12 mouse cellular contexts compared by ENCODE assay signal in the genomic region with DNA sequence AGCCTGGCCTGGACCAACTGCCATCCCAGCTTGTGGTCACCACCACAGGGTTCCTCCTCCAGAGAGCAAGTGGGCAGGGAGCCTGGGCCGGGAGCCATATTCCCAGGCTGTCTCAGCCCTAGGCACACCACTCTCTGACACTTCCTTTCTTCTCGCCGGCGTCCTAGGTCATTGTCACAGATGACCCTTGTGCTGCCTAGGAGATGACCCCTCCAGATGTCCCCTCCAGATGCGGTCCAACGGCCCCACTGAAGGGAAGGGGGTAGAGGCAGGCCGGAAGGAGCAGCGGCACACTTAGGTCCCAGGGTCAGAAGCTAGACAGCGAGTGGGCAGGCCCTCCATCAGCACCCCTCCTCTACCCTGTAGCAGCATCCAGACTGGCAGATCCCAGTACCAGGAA. TPM values are rescaled to one million over a fixed set of nuclear protein-coding genes. Genes with fewer than 3 reads are reported as not detected.
DNase-seq lines count a peak whose midpoint lies in the region; ATAC-seq and TF ChIP-seq lines count a peak whose summit lies in the region.
"Had no signal": no experiment of that assay in that cellular context is flagged by ENCODE, and none has a peak within 500 bp of the region (broad histone marks: within the 10 kb centered on the region; RNA-seq: fewer than 3 reads in every experiment).

No protein-coding gene starts in this region.

- H3K27me3 ChIP-seq in intestine, embryonic 14.5 days (replicated peaks; ENCODE audit: control insufficient read depth, insufficient read depth, low read length) = no peaks in the 10 kb centered on the region
- H3K27me3 ChIP-seq in intestine, postnatal 0 days (replicated peaks; ENCODE audit: control insufficient read depth, insufficient read depth, low read length) = no peaks in the 10 kb centered on the region
- no peaks in the 10 kb centered on the region for H3K27me3 ChIP-seq in embryonic facial prominence, embryonic 15.5 days
- no peaks in the 10 kb centered on the region for H3K27me3 ChIP-seq in lung, embryonic 16.5 days (ENCODE audit: control insufficient read depth, insufficient read depth, low read depth, low read length)
- H3K27me3 ChIP-seq: forebrain, embryonic 15.5 days had no signal

- no peaks in the 10 kb centered on the region for H3K9me3 ChIP-seq in intestine, embryonic 14.5 days (ENCODE audit: control insufficient read depth, low read length)
- H3K9me3 ChIP-seq in intestine, postnatal 0 days (ENCODE audit: control insufficient read depth) = no peaks in the 10 kb centered on the region
- H3K9me3 ChIP-seq in embryonic facial prominence, embryonic 15.5 days (replicated peaks) = no peaks in the 10 kb centered on the region
- H3K9me3 ChIP-seq in lung, embryonic 16.5 days (ENCODE audit: control insufficient read depth, low read length) = no peaks in the 10 kb centered on the region
- H3K9me3 ChIP-seq: forebrain, embryonic 15.5 days had no signal

- DNase-seq in intestine, embryonic 14.5 days (ENCODE audit: low spot score) = no peak
- no peak for DNase-seq in adrenal gland, postnatal 25 days
- DNase-seq in spleen, postnatal 10 days (ENCODE audit: low spot score in 2 of 2) = no peak
- DNase-seq in T-cell, adult 2 months (ENCODE audit: low spot score) = no peak
- DNase-seq: kidney, postnatal 10 days; left cerebral cortex, postnatal 4 days; thymus, postnatal 14 days had no signal

- no peak for TF ChIP-seq CTCF in intestine, postnatal 0 days (IDR thresholded peaks at IDR 0.05; ENCODE audit: low read depth)

- no peak overlapping the region for H3K4me2 ChIP-seq in intestine, embryonic 14.5 days (ENCODE audit: low read length)
- H3K4me2 ChIP-seq in intestine, postnatal 0 days (replicated peaks; ENCODE audit: low read depth) = no peak overlapping the region
- H3K4me2 ChIP-seq in embryonic facial prominence, embryonic 15.5 days (replicated peaks) = no peak overlapping the region
- H3K4me2 ChIP-seq in lung, embryonic 16.5 days (ENCODE audit: low read depth, low read length) = no peak overlapping the region
- H3K4me2 ChIP-seq: forebrain, embryonic 15.5 days had no signal

- H3K4me1 ChIP-seq in intestine, embryonic 14.5 days (replicated peaks; ENCODE audit: control insufficient read depth, insufficient read depth, low read length) = peaks cover 17% of the 10 kb centered on the region
- no peaks in the 10 kb centered on the region for H3K4me1 ChIP-seq in intestine, postnatal 0 days (replicated peaks; ENCODE audit: control insufficient read depth, insufficient read depth, low read length)
- no peaks in the 10 kb centered on the region for H3K4me1 ChIP-seq in brown adipose tissue, adult 24 weeks (ENCODE audit: control insufficient read depth, insufficient read depth, insufficient read length, low read length)
- H3K4me1 ChIP-seq in embryonic facial prominence, embryonic 15.5 days = peaks cover 9% of the 10 kb centered on the region; the same call in 1 of the 2 replicates
- H3K4me1 ChIP-seq in lung, embryonic 16.5 days (replicated peaks; ENCODE audit: control insufficient read depth, insufficient read depth, low read length) = peaks cover 12% of the 10 kb centered on the region
- H3K4me1 ChIP-seq: forebrain, embryonic 15.5 days had no signal

- H3K9ac ChIP-seq in intestine, embryonic 14.5 days (ENCODE audit: low read length) = no peak overlapping the region
- no peak overlapping the region for H3K9ac ChIP-seq in intestine, postnatal 0 days (ENCODE audit: low read depth, low read length)
- H3K9ac ChIP-seq in embryonic facial prominence, embryonic 15.5 days = no peak overlapping the region
- 0 out of 2 replicates have a peak overlapping the region, but pooled peaks have one; percentile 18 for H3K9ac ChIP-seq in lung, embryonic 16.5 days (ENCODE audit: low read length)
- H3K9ac ChIP-seq: forebrain, embryonic 15.5 days had no signal

- 48% methylated on average over 9 of the region's 9 CpGs for WGBS in intestine, embryonic 14.5 days
- WGBS in intestine, postnatal 0 days = 68% methylated on average over 9 of the region's 9 CpGs
- 49% methylated on average over 9 of the region's 9 CpGs for WGBS in embryonic facial prominence, embryonic 15.5 days
- 34% methylated on average over 9 of the region's 9 CpGs for WGBS in lung, embryonic 16.5 days

- H3K27ac ChIP-seq in intestine, embryonic 14.5 days (ENCODE audit: low read depth) = peak overlapping the region; percentile 60
- no peak overlapping the region for H3K27ac ChIP-seq in intestine, postnatal 0 days (ENCODE audit: low read depth, low read length)
- 0 out of 2 replicates have a peak overlapping the region, but pooled peaks have one; percentile 39 for H3K27ac ChIP-seq in brown adipose tissue, adult 24 weeks (replicated peaks; ENCODE audit: low read depth, low read length)
- no peak overlapping the region for H3K27ac ChIP-seq in embryonic facial prominence, embryonic 15.5 days (replicated peaks)
- peak overlapping the region; percentile 67; the same call in 1 of the 2 replicates for H3K27ac ChIP-seq in lung, embryonic 16.5 days (ENCODE audit: low read length)
- H3K27ac ChIP-seq: forebrain, embryonic 15.5 days had no signal

- peaks cover 9% of the 10 kb centered on the region for H3K36me3 ChIP-seq in intestine, embryonic 14.5 days (ENCODE audit: control insufficient read depth, insufficient read depth, low read length)
- peaks cover 24% of the 10 kb centered on the region; the same call in 1 of the 2 replicates for H3K36me3 ChIP-seq in intestine, postnatal 0 days (ENCODE audit: control insufficient read depth, insufficient read depth)
- peaks cover 30% of the 10 kb centered on the region for H3K36me3 ChIP-seq in embryonic facial prominence, embryonic 15.5 days
- peaks cover 8% of the 10 kb centered on the region for H3K36me3 ChIP-seq in lung, embryonic 16.5 days (ENCODE audit: control insufficient read depth, insufficient read depth, low read length)
- H3K36me3 ChIP-seq: forebrain, embryonic 15.5 days had no signal

- ATAC-seq in intestine, embryonic 14.5 days (replicated peaks; ENCODE audit: low FRiP score, low TSS enrichment, low read depth) = 0 out of 2 replicates have a peak, but pooled peaks have one; percentile 1
- ATAC-seq in intestine, postnatal 0 days = no peak
- peak; percentile 25; the same call in 1 of the 2 replicates for ATAC-seq in embryonic facial prominence, embryonic 15.5 days (ENCODE audit: insufficient number of reproducible peaks, low FRiP score, low TSS enrichment, low read depth)
- peak; percentile 45 for ATAC-seq in lung, embryonic 16.5 days (ENCODE audit: low read depth)
- ATAC-seq: forebrain, embryonic 15.5 days had no signal

- H3K4me3 ChIP-seq in intestine, embryonic 14.5 days (ENCODE audit: low read depth, low read length) = no peak overlapping the region
- H3K4me3 ChIP-seq in intestine, postnatal 0 days (ENCODE audit: low read depth, low read length) = no peak overlapping the region
- H3K4me3 ChIP-seq in brown adipose tissue, adult 24 weeks (ENCODE audit: insufficient read depth, low read depth, low read length) = no peak overlapping the region
- H3K4me3 ChIP-seq in embryonic facial prominence, embryonic 15.5 days (replicated peaks) = no peak overlapping the region
- H3K4me3 ChIP-seq in lung, embryonic 16.5 days (ENCODE audit: low read length) = no peak overlapping the region
- H3K4me3 ChIP-seq: forebrain, embryonic 15.5 days had no signal

RNA-seq across cellular contexts. Expression of gene Fance, which starts 13.0 kb away (rescaled TPM):
- polyA plus RNA-seq in intestine, embryonic 14.5 days (2014; fragmentation: Nextera tagmentation; extraction: Ambion mirVana) = 27.3 and 33.7 TPM in 2 replicates
- polyA plus RNA-seq in intestine, postnatal 0 days (2015; fragmentation: Nextera tagmentation; extraction: Ambion mirVana) = 10.3 and 11.0 TPM in 2 replicates
- 5.0 and 9.9 TPM in 2 replicates for polyA plus RNA-seq in brown adipose tissue, adult 24 weeks (2012; ENCODE audit: insufficient read depth, insufficient read length, missing spikeins)
- polyA plus RNA-seq in embryonic facial prominence, embryonic 15.5 days (2015; fragmentation: Nextera tagmentation; extraction: Ambion mirVana) = 37.6 and 38.5 TPM in 2 replicates
- 22.1 and 32.4 TPM in 2 replicates for polyA plus RNA-seq in lung, embryonic 16.5 days (2015; fragmentation: Nextera tagmentation; extraction: Ambion mirVana)
- 34.6 and 35.0 TPM in 2 replicates for total RNA-seq in adrenal gland, postnatal 25 days (2021)

RNA-seq across cellular contexts. Expression of gene Rpl10a, which starts 27.9 kb away (rescaled TPM):
- 909 and 955 TPM in 2 replicates for polyA plus RNA-seq in intestine, embryonic 14.5 days (2014; fragmentation: Nextera tagmentation; extraction: Ambion mirVana)
- 383 and 417 TPM in 2 replicates for polyA plus RNA-seq in intestine, postnatal 0 days (2015; fragmentation: Nextera tagmentation; extraction: Ambion mirVana)
- 196 and 332 TPM in 2 replicates for polyA plus RNA-seq in brown adipose tissue, adult 24 weeks (2012; ENCODE audit: insufficient read depth, insufficient read length, missing spikeins)
- polyA plus RNA-seq in embryonic facial prominence, embryonic 15.5 days (2015; fragmentation: Nextera tagmentation; extraction: Ambion mirVana) = 620 and 681 TPM in 2 replicates
- 615 and 635 TPM in 2 replicates for polyA plus RNA-seq in lung, embryonic 16.5 days (2015; fragmentation: Nextera tagmentation; extraction: Ambion mirVana)
- 789 and 848 TPM in 2 replicates for total RNA-seq in adrenal gland, postnatal 25 days (2021)

RNA-seq across cellular contexts. Expression of gene Tead3, which starts 50.3 kb away (rescaled TPM):
- polyA plus RNA-seq in intestine, embryonic 14.5 days (2014; fragmentation: Nextera tagmentation; extraction: Ambion mirVana) = 12.0 and 13.3 TPM in 2 replicates
- polyA plus RNA-seq in intestine, postnatal 0 days (2015; fragmentation: Nextera tagmentation; extraction: Ambion mirVana) = 5.8 and 6.2 TPM in 2 replicates
- 3.6 and 4.6 TPM in 2 replicates for polyA plus RNA-seq in brown adipose tissue, adult 24 weeks (2012; ENCODE audit: insufficient read depth, insufficient read length, missing spikeins)
- polyA plus RNA-seq in embryonic facial prominence, embryonic 15.5 days (2015; fragmentation: Nextera tagmentation; extraction: Ambion mirVana) = 17.9 and 18.8 TPM in 2 replicates
- 11.6 and 12.4 TPM in 2 replicates for polyA plus RNA-seq in lung, embryonic 16.5 days (2015; fragmentation: Nextera tagmentation; extraction: Ambion mirVana)
- 10.4 and 13.6 TPM in 2 replicates for total RNA-seq in adrenal gland, postnatal 25 days (2021)

Comparison
In these comparisons a context has a peak if more than half of its experiments do, and no peak if none do; other contexts are left out.
1. H3K27ac ChIP-seq: peak in intestine, embryonic 14.5 days (single experiment), brown adipose tissue, adult 24 weeks (single experiment) and lung, embryonic 16.5 days (single experiment); none in intestine, postnatal 0 days (single experiment) and embryonic facial prominence, embryonic 15.5 days (single experiment).